Mouse (Mus musculus): ENCODE measurements around the gene Tex45. TPM values are rescaled to one million over a fixed set of nuclear protein-coding genes. Genes with fewer than 3 reads are reported as not detected.

Gene Tex45
- polyA plus RNA-seq, 1 experiment from 2014 or later: 0.10 TPM

- Histone ChIP-seq H3K9ac (peak within 1 kb of the TSS; percentile 95), H3K4me2 (replicated peaks) (peak within 1 kb of the TSS; percentile 53), H3K4me3 (peak within 1 kb of the TSS; percentile 87), H3K4me1 (0 out of 2 replicates have a peak, but pooled peaks cover 6% of the 10 kb centered on the region), H3K27ac (peak within 1 kb of the TSS; percentile 93), H3K36me3 (peaks cover 35% of the 10 kb centered on the region), H3K27me3 (no peaks in the 10 kb centered on the region), H3K9me3 (peaks cover 19% of the 10 kb centered on the region)
- 1% methylated on average over 43 of the region's 64 CpGs for WGBS
- ATAC-seq (ENCODE audit: insufficient number of reproducible peaks, insufficient read depth, low FRiP score, low TSS enrichment): peak; percentile 86
Measured at GRCm38 (mm10) chr8:3492901-3493844, 22.5 kb downstream of the Tex45 start, which contains the start of gene Zfp358. TSS of gene Zfp358 (plus strand) at chr8:3493138.

GRCm38 (mm10) chr8:3493845-3494208 lies 23.2 kb downstream of the Tex45 start:
- Histone ChIP-seq H3K9ac (peak overlapping the region; percentile 95), H3K4me3 (peak overlapping the region; percentile 87), H3K36me3 (peaks cover 35% of the 10 kb centered on the region), H3K4me2 (replicated peaks) (peak overlapping the region; percentile 53), H3K27me3 (no peaks in the 10 kb centered on the region), H3K27ac (peak overlapping the region; percentile 93), H3K4me1 (0 out of 2 replicates have a peak, but pooled peaks cover 6% of the 10 kb centered on the region), H3K9me3 (peaks cover 19% of the 10 kb centered on the region)
- 40% methylated on average over 6 of the region's 6 CpGs for WGBS
- no peak for ATAC-seq (ENCODE audit: insufficient number of reproducible peaks, insufficient read depth, low FRiP score, low TSS enrichment)

GRCm38 (mm10) chr8:3495578-3496427 lies 25.1 kb downstream of the Tex45 start:
- H3K27ac ChIP-seq: no peak overlapping the region
- peaks cover 19% of the 10 kb centered on the region for H3K9me3 ChIP-seq
- H3K36me3 ChIP-seq: peaks cover 35% of the 10 kb centered on the region
- WGBS: 95% methylated on average over 44 of the region's 44 CpGs
- 0 out of 2 replicates have a peak, but pooled peaks cover 6% of the 10 kb centered on the region for H3K4me1 ChIP-seq
- no peak overlapping the region for H3K4me2 ChIP-seq (replicated peaks)
- no peak overlapping the region for H3K4me3 ChIP-seq
- H3K9ac ChIP-seq: no peak overlapping the region
- no peaks in the 10 kb centered on the region for H3K27me3 ChIP-seq
- ATAC-seq (ENCODE audit: insufficient number of reproducible peaks, insufficient read depth, low FRiP score, low TSS enrichment): no peak

GRCm38 (mm10) chr8:3496428-3496748 lies 25.7 kb downstream of the Tex45 start:
- 94% methylated on average over 15 of the region's 15 CpGs for WGBS
- Histone ChIP-seq H3K4me1 (peaks cover 11% of the 10 kb centered on the region), H3K27ac (no peak overlapping the region), H3K4me2 (replicated peaks) (no peak overlapping the region), H3K4me3 (no peak overlapping the region), H3K9ac (no peak overlapping the region), H3K36me3 (peaks cover 35% of the 10 kb centered on the region), H3K9me3 (peaks cover 19% of the 10 kb centered on the region), H3K27me3 (no peaks in the 10 kb centered on the region)
- ATAC-seq (ENCODE audit: insufficient number of reproducible peaks, insufficient read depth, low FRiP score, low TSS enrichment): no peak

- no peaks in the 10 kb centered on the region for H3K27me3 ChIP-seq
- peaks cover 19% of the 10 kb centered on the region for H3K9me3 ChIP-seq
- ATAC-seq (ENCODE audit: insufficient number of reproducible peaks, insufficient read depth, low FRiP score, low TSS enrichment): no peak
- no peak overlapping the region for H3K9ac ChIP-seq
- H3K4me3 ChIP-seq: no peak overlapping the region
- no peak overlapping the region for H3K27ac ChIP-seq
- 89% methylated on average over 3 of the region's 3 CpGs for WGBS
- H3K4me2 ChIP-seq (replicated peaks): no peak overlapping the region
- H3K4me1 ChIP-seq: peaks cover 17% of the 10 kb centered on the region
- H3K36me3 ChIP-seq: peaks cover 35% of the 10 kb centered on the region
Measured at GRCm38 (mm10) chr8:3498583-3498982, 27.9 kb downstream of the Tex45 start.

- H3K36me3 ChIP-seq: peaks cover 29% of the 10 kb centered on the region
- H3K27ac ChIP-seq: peak overlapping the region; percentile 94
- WGBS: 9% methylated on average over 8 of the region's 8 CpGs
- peak overlapping the region; percentile 66 for H3K4me2 ChIP-seq (replicated peaks)
- no peaks in the 10 kb centered on the region for H3K27me3 ChIP-seq
- H3K9ac ChIP-seq: peak overlapping the region; percentile 78
- H3K4me1 ChIP-seq: peaks cover 11% of the 10 kb centered on the region
- H3K4me3 ChIP-seq: peak overlapping the region; percentile 83
- H3K9me3 ChIP-seq: peaks cover 16% of the 10 kb centered on the region
- 0 out of 2 replicates have a peak, but pooled peaks have one; percentile 0 for ATAC-seq (ENCODE audit: insufficient number of reproducible peaks, insufficient read depth, low FRiP score, low TSS enrichment)
Measured at GRCm38 (mm10) chr8:3499751-3500150, 29.1 kb downstream of the Tex45 start.

GRCm38 (mm10) chr8:3500235-3501090 lies 29.8 kb downstream of the Tex45 start, which contains the start of gene Mcoln1:
TSS of gene Mcoln1 (plus strand) at chr8:3500457.
- peak within 1 kb of the TSS; percentile 78 for H3K9ac ChIP-seq
- peaks cover 11% of the 10 kb centered on the region for H3K4me1 ChIP-seq
- H3K27me3 ChIP-seq: no peaks in the 10 kb centered on the region
- H3K27ac ChIP-seq: peak within 1 kb of the TSS; percentile 94
- peak; percentile 83 for ATAC-seq (ENCODE audit: insufficient number of reproducible peaks, insufficient read depth, low FRiP score, low TSS enrichment)
- H3K9me3 ChIP-seq: peaks cover 10% of the 10 kb centered on the region
- H3K36me3 ChIP-seq: peaks cover 23% of the 10 kb centered on the region
- H3K4me3 ChIP-seq: peak within 1 kb of the TSS; percentile 83
- under 1% methylated on average over 68 of the region's 70 CpGs for WGBS
- H3K4me2 ChIP-seq (replicated peaks): peak within 1 kb of the TSS; percentile 66

- no peaks in the 10 kb centered on the region for H3K9me3 ChIP-seq
- H3K4me1 ChIP-seq: peaks cover 11% of the 10 kb centered on the region
- no peak overlapping the region for H3K27ac ChIP-seq
- H3K9ac ChIP-seq: no peak overlapping the region
- peaks cover 23% of the 10 kb centered on the region for H3K36me3 ChIP-seq
- 69% methylated on average over 4 of the region's 4 CpGs for WGBS
- 0 out of 2 replicates have a peak overlapping the region, but pooled peaks have one; percentile 1 for H3K4me2 ChIP-seq (replicated peaks)
- no peaks in the 10 kb centered on the region for H3K27me3 ChIP-seq
- ATAC-seq (ENCODE audit: insufficient number of reproducible peaks, insufficient read depth, low FRiP score, low TSS enrichment): no peak
- H3K4me3 ChIP-seq: no peak overlapping the region
Measured at GRCm38 (mm10) chr8:3502217-3502616, 31.6 kb downstream of the Tex45 start.

- Histone ChIP-seq H3K36me3 (peaks cover 70% of the 10 kb centered on the region), H3K4me2 (replicated peaks) (no peak overlapping the region), H3K9me3 (no peaks in the 10 kb centered on the region), H3K9ac (no peak overlapping the region), H3K4me1 (no peaks in the 10 kb centered on the region), H3K27ac (no peak overlapping the region), H3K4me3 (no peak overlapping the region), H3K27me3 (no peaks in the 10 kb centered on the region)
- 76% methylated on average over 6 of the region's 6 CpGs for WGBS
- no peak for ATAC-seq (ENCODE audit: insufficient number of reproducible peaks, insufficient read depth, low FRiP score, low TSS enrichment)
Measured at GRCm38 (mm10) chr8:3507979-3508754, 37.5 kb downstream of the Tex45 start.

GRCm38 (mm10) chr8:3514681-3515247 lies 44.1 kb downstream of the Tex45 start:
- Histone ChIP-seq H3K4me2 (replicated peaks) (peak overlapping the region; percentile 96), H3K4me3 (peak overlapping the region; percentile 62), H3K36me3 (peaks cover 36% of the 10 kb centered on the region), H3K4me1 (0 out of 2 replicates have a peak, but pooled peaks cover 4% of the 10 kb centered on the region), H3K27ac (peak overlapping the region; percentile 77), H3K9me3 (no peaks in the 10 kb centered on the region), H3K27me3 (no peaks in the 10 kb centered on the region), H3K9ac (peak overlapping the region; percentile 61; the same call in 1 of the 2 replicates)
- 26% methylated on average over 13 of the region's 13 CpGs for WGBS
- ATAC-seq (ENCODE audit: insufficient number of reproducible peaks, insufficient read depth, low FRiP score, low TSS enrichment): no peak; the same call in 1 of the 2 replicates

Data from embryonic facial prominence, embryonic 12.5 days (tissue).